Mouse (Mus musculus) forebrain, embryonic 12.5 days (tissue): Measurements from ENCODE around the gene Hoxb1. TPM values are rescaled to one million over a fixed set of nuclear protein-coding genes. Genes with fewer than 3 reads are reported as not detected.

Source experiments
- ATAC-seq: fragments of 200-750 bp; cut with Nextera tagmentation; 2 replicates; pipeline ENCODE4 v1.8.0; 2017; ENCODE audit warnings: moderate TSS enrichment; ENCODE audit not compliant: low FRiP score
- H3K27ac ChIP-seq: fragments of 300-500 bp; sonication (generic); 2 replicates; pipeline ENCODE4 v1.5.1; 2016; ENCODE audit warnings: mild to moderate bottlenecking
- H3K27me3 ChIP-seq: fragments of 300-500 bp; sonication (generic); 2 replicates; pipeline ENCODE4 v1.6.1; 2016; ENCODE audit warnings: mild to moderate bottlenecking
- H3K36me3 ChIP-seq: fragments of 300-500 bp; sonication (generic); replicated peaks from 2 replicates; pipeline ENCODE4 v1.6.1; 2016; ENCODE audit warnings: mild to moderate bottlenecking
- H3K4me1 ChIP-seq: fragments of 300-500 bp; sonication (generic); 2 replicates; pipeline ENCODE4 v1.6.1; 2016
- H3K4me2 ChIP-seq: fragments of 300-500 bp; sonication (generic); 2 replicates; pipeline ENCODE4 v1.6.1; 2016; ENCODE audit warnings: mild to moderate bottlenecking, moderate library complexity
- H3K4me3 ChIP-seq: fragments of 300-500 bp; sonication (generic); replicated peaks from 2 replicates; pipeline ENCODE4 v1.5.1; 2016; ENCODE audit warnings: mild to moderate bottlenecking
- H3K9ac ChIP-seq: fragments of 300-500 bp; sonication (generic); 2 replicates; pipeline ENCODE4 v1.6.1; 2016; ENCODE audit warnings: mild to moderate bottlenecking
- H3K9me3 ChIP-seq: fragments of 300-500 bp; sonication (generic); 2 replicates; pipeline ENCODE4 v1.6.1; 2016
- WGBS: fragments of 180-500 bp; shearing (Covaris S2); methylation state at CpG from one replicate; pipeline ENCODE4 v1.1.7; 2016; 5-methylcytosine and 5-hydroxymethylcytosine counted together
- microRNA counts: library from miRNA; unstranded; fragments of <30 nt; microRNA quantifications from one replicate; lab custom pipeline; 2017
- microRNA-seq: library from miRNA; unstranded; fragments of <30 nt; microRNA quantifications from one replicate; pipeline ENCODE4, GENCODE M21; 2017
- polyA plus RNA-seq: library from polyadenylated mRNA; unstranded; fragments of >200 nt; fragmentation: Nextera tagmentation; extraction: Ambion mirVana; gene quantifications from 2 replicates; pipeline ENCODE4 v1.2.1, GENCODE M21; 2016

Gene Hoxb1
- polyA plus RNA-seq, 1 experiment from 2014 or later, result not detected

DNA sequence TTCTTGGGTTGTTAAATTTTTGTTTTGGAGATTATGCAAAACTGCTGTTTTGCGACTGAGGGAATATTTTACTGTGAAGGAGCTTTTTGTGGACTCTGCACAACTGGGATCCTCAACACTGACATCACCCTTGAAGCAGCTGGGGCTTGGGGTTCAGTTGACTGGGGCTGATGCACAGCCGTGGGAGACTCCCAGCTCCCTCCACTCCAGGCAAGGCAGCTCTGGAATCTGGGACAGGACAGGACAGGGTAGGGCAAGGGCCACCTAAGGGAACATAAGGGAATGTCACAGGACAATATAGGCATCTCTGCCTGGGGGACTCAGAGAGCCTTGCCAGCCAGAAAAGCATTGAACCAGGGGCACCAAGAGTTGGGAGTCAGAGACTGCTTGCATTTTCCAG lies 48.5 kb downstream of the Hoxb1 start:
- Histone ChIP-seq H3K36me3 (no peaks in the 10 kb centered on the region), H3K9ac (no peak overlapping the region), H3K27ac (no peak overlapping the region), H3K4me2 (no peak overlapping the region), H3K27me3 (peaks cover 11% of the 10 kb centered on the region), H3K9me3 (peaks cover 6% of the 10 kb centered on the region; the same call in 1 of the 2 replicates), H3K4me3 (no peak overlapping the region), H3K4me1 (no peaks in the 10 kb centered on the region)
- no peak for ATAC-seq
- WGBS, result 68% methylated on average over 2 of the region's 2 CpGs

MicroRNA genes within 50 kb of the gene (microRNA counts, 519-probe panel; counts per million panel counts)
- microRNA mmu-miR-10a (lab: Ali Mortazavi, UCI), result not detected

Small RNA genes lying within 50 kb of the gene (microRNA-seq; reads per million reads assigned to microRNA genes)
- gene Mir10a, result 69.4 reads per million, percentile 46 among the genes with 10 or more reads in this experiment

Other genes starting within 250 kb of the Hoxb1 start
- gene Ttll6, start 232.0 kb upstream of the Hoxb1 start, polyA plus RNA-seq, result 0.28 and 0.32 TPM in 2 replicates
- not detected in 2 replicates for gene Hoxb13, start 171.4 kb upstream of the Hoxb1 start, polyA plus RNA-seq
- gene Hoxb9, start 94.3 kb upstream of the Hoxb1 start, polyA plus RNA-seq, result not detected in 2 replicates
- not detected in 2 replicates for gene Hoxb8, start 83.8 kb upstream of the Hoxb1 start, polyA plus RNA-seq
- not detected in 2 replicates for gene Hoxb7, start 79.1 kb upstream of the Hoxb1 start, polyA plus RNA-seq
- not detected in 2 replicates for gene Hoxb6, start 73.3 kb upstream of the Hoxb1 start, polyA plus RNA-seq
- gene Hoxb5, start 62.4 kb upstream of the Hoxb1 start, polyA plus RNA-seq, result not detected in 2 replicates
- gene Hoxb4, start 47.5 kb upstream of the Hoxb1 start, polyA plus RNA-seq, result not detected in 2 replicates
- gene Hoxb3, start 42.4 kb upstream of the Hoxb1 start, polyA plus RNA-seq, result not detected in 2 replicates
- 0.06 and 0.15 TPM in 2 replicates for gene Hoxb2, start 15.2 kb upstream of the Hoxb1 start, polyA plus RNA-seq
- 3.2 and 4.1 TPM in 2 replicates for gene Skap1, start 98.8 kb downstream of the Hoxb1 start, polyA plus RNA-seq